Mouse (Mus musculus): ENCODE results near the gene Meis1.

DNA sequence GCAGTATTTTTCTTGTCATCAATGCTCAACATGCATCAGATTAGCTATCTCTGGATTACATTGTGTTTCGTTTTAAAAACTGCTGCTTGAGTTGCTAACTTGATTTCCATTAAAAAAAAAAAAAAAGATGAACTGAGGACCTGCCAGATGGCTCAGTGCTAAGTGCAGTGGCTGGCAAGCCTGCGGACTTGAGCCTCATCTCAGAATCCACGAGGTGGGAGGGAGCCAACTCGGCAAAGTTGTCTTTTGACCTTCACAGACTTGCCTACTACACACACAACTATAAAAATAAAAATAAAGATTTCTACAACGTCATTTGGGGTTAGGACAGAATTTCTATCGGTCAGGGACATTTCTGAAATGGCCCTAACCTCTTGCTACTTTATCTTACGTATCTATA, 62.8 kb downstream of the Meis1 start:
- TF ChIP-seq CTCF (IDR thresholded peaks at IDR 0.05; ENCODE audit: insufficient read depth, low read length) (no peak), POLR2A (IDR thresholded peaks at IDR 0.05; ENCODE audit: borderline replicate concordance, extremely low read depth, low read depth, low read length) (no peak)

All from lung, adult 2 months (tissue).